Mouse (Mus musculus) stomach, embryonic 14.5 days (tissue): ENCODE measurements around the gene Gpatch4. TPM values are rescaled to one million over a fixed set of nuclear protein-coding genes. Genes with fewer than 3 reads are reported as not detected.

ENCODE experiments used
- ATAC-seq: fragments of 200-750 bp; cut with Nextera tagmentation; 2 replicates; pipeline ENCODE4 v1.8.0; 2017; ENCODE audit warnings: low read depth, moderate TSS enrichment; ENCODE audit not compliant: insufficient number of reproducible peaks, insufficient read depth, low FRiP score
- H3K27ac ChIP-seq: fragments of 300-500 bp; sonication (generic); 2 replicates; pipeline ENCODE4 v1.5.1; 2014; ENCODE audit warnings: mild to moderate bottlenecking, low read length, moderate library complexity, mixed read lengths
- H3K27me3 ChIP-seq: fragments of 300-500 bp; sonication (generic); 2 replicates; pipeline ENCODE4 v1.6.1; 2014; ENCODE audit warnings: low read length, control low read depth, mixed read lengths; ENCODE audit not compliant: control insufficient read depth, insufficient read depth
- H3K36me3 ChIP-seq: fragments of 300-500 bp; sonication (generic); 2 replicates; pipeline ENCODE4 v1.6.1; 2014; ENCODE audit warnings: mild to moderate bottlenecking, control low read depth, low read length, moderate library complexity, mixed read lengths; ENCODE audit not compliant: control insufficient read depth, insufficient read depth
- H3K4me1 ChIP-seq: fragments of 300-500 bp; sonication (generic); 2 replicates; pipeline ENCODE4 v1.6.1; 2014; ENCODE audit warnings: low read length, control low read depth, mixed read lengths; ENCODE audit not compliant: control insufficient read depth, insufficient read depth
- H3K4me2 ChIP-seq: fragments of 300-500 bp; sonication (generic); replicated peaks from 2 replicates; pipeline ENCODE4 v1.6.1; 2014; ENCODE audit warnings: low read depth, low read length, control low read depth
- H3K4me3 ChIP-seq: fragments of 300-500 bp; sonication (generic); 2 replicates; pipeline ENCODE4 v1.5.1; 2014; ENCODE audit warnings: low read depth, low read length, control low read depth
- H3K9ac ChIP-seq: fragments of 300-500 bp; sonication (generic); replicated peaks from 2 replicates; pipeline ENCODE4 v1.6.1; 2014; ENCODE audit warnings: low read depth, mild to moderate bottlenecking, control low read depth, low read length, moderate library complexity, mixed read lengths
- H3K9me3 ChIP-seq: fragments of 300-500 bp; sonication (generic); 2 replicates; pipeline ENCODE4 v1.6.1; 2016; ENCODE audit warnings: low read depth, low read length, control low read depth; ENCODE audit not compliant: control insufficient read depth
- WGBS: fragments of 180-500 bp; shearing (Covaris S2); extraction: QIAGEN DNeasy Blood & Tissue Kit; methylation state at CpG from one replicate; pipeline ENCODE4 v1.1.7; 2014; 5-methylcytosine and 5-hydroxymethylcytosine counted together
- polyA plus RNA-seq: library from polyadenylated mRNA; unstranded; fragments of >200 nt; fragmentation: Nextera tagmentation; extraction: Ambion mirVana; gene quantifications from 2 replicates; pipeline ENCODE4 v1.2.1, GENCODE M21; 2014

Gpatch4 gene
- polyA plus RNA-seq, 1 experiment from 2014 or later: 36.0 TPM

- H3K4me1 ChIP-seq: no peaks in the 10 kb centered on the region
These were observed 41.9 kb upstream of the Gpatch4 start for GRCm38 (mm10) chr3:88000816-88001595.

DNA sequence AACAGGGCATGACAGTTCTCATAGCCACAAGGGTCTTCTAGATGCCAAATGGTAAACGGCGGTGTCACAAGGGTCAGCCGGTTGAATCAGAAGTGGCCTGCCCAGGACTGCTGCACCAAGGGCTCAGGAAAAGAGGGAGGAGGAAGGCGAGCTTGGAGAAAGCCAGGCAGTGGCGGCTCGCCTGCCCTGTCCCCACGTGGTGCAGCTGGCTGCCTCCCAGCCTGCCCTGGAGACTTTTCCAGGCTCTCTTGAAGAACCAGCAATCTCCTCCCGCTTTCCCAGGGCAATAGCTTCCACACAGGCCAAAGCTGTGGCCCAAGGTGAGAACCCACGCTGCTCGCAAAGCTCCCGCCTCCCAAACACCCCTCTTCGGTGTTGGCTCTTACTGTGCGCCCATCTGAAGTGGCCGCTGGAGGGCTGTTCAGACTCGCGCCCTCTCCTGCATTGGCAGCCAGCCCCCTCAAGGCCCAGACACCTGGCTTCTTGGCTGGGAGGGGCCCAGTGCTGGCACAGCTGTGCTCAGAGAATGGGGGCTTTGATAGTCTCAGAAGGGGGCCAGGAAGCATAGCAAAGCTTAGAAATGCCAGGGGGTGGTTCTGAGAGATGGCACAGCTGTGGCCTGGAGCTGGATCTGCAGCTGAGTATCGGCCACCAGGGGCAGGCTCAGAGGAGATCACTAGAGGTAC is 40.5 kb upstream of the Gpatch4 start:
- ATAC-seq: no peak
- H3K9ac ChIP-seq: no peak overlapping the region
- no peak overlapping the region for H3K4me2 ChIP-seq
- no peaks in the 10 kb centered on the region for H3K36me3 ChIP-seq
- peaks cover 55% of the 10 kb centered on the region for H3K27me3 ChIP-seq
- H3K9me3 ChIP-seq: peaks cover 5% of the 10 kb centered on the region; the same call in 1 of the 2 replicates
- H3K4me3 ChIP-seq: no peak overlapping the region
- no peak overlapping the region for H3K27ac ChIP-seq
- H3K4me1 ChIP-seq: no peaks in the 10 kb centered on the region
- 4% methylated on average over 17 of the region's 17 CpGs for WGBS

More at GRCm38 (mm10) chr3:88000816-88001595, 41.9 kb upstream of the Gpatch4 start:
- H3K27me3 ChIP-seq: peaks cover 69% of the 10 kb centered on the region
- H3K9me3 ChIP-seq: peaks cover 2% of the 10 kb centered on the region; the same call in 1 of the 2 replicates
- H3K4me3 ChIP-seq: peak overlapping the region; percentile 32; the same call in 1 of the 2 replicates
- H3K27ac ChIP-seq: no peak overlapping the region
- no peak for ATAC-seq
- no peak overlapping the region for H3K9ac ChIP-seq
- H3K4me2 ChIP-seq: no peak overlapping the region
- WGBS: 14% methylated on average over 11 of the region's 11 CpGs
- H3K36me3 ChIP-seq: no peaks in the 10 kb centered on the region

DNA sequence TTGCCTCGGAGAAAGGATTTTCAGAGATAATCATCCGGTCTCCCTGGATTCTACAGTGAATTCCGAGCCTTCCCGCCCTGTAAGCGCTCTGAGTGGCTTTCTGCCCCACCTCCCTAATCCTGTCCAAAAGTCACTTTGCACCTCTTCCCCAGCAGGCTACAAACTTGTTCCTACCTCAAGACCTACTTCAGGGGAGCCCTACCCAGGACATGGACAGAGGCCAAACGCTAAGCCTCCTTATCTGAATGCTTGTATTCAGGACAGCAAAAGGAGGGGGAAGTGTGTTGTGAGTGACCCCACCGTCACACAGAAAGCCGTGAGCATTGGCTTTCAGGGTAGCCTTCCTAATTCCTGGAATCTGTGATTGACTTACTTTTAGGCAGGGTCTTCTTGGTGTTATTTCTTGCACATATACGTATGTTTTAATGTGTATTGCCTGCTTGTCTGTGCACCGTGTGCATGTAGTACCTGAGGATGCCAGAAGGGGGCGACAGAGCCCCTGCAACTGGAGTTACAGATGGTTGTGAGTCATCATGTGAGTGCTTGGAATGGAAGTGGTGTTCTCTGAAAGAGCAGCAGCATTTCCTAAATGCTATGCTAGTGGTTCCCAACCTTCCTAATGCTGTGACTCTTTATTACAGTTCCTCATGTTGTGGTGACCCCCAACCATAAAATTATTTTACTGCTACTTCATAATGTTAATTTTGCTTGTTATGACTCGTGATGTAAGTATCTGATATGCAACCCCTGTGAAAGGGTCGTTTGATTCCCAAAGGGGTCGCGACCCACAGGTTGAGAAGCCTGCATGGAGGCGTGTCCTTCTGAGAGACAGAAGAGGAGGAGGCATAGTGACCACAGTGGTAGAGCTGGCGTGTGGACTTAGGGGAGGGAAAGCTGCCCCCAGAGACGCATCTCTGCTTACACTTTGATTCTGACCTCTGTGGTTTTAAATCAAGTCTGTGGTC is 36.8 kb upstream of the Gpatch4 start:
- 69% methylated on average over 18 of the region's 18 CpGs for WGBS
- Histone ChIP-seq H3K4me3 (no peak overlapping the region), H3K9ac (no peak overlapping the region), H3K4me1 (no peaks in the 10 kb centered on the region), H3K4me2 (no peak overlapping the region), H3K27me3 (peaks cover 22% of the 10 kb centered on the region), H3K27ac (no peak overlapping the region), H3K9me3 (peaks cover 5% of the 10 kb centered on the region; the same call in 1 of the 2 replicates), H3K36me3 (no peaks in the 10 kb centered on the region)
- no peak for ATAC-seq

- no peak for ATAC-seq
- Histone ChIP-seq H3K9me3 (peaks cover 5% of the 10 kb centered on the region; the same call in 1 of the 2 replicates), H3K4me2 (no peak overlapping the region), H3K4me3 (no peak overlapping the region), H3K27ac (no peak overlapping the region), H3K27me3 (no peaks in the 10 kb centered on the region), H3K9ac (no peak overlapping the region), H3K36me3 (no peaks in the 10 kb centered on the region), H3K4me1 (no peaks in the 10 kb centered on the region)
- 8% methylated on average over 6 of the region's 6 CpGs for WGBS
These were observed 32.2 kb upstream of the Gpatch4 start for GRCm38 (mm10) chr3:88010634-88011265.

- 1% methylated on average over 66 of the region's 66 CpGs for whole genome bisulfite sequencing
- H3K4me2 ChIP-seq: peak overlapping the region; percentile 98
- peaks cover 44% of the 10 kb centered on the region for H3K27me3 ChIP-seq
- no peaks in the 10 kb centered on the region for H3K36me3 ChIP-seq
- peak; percentile 87 for ATAC-seq
- peak overlapping the region; percentile 48 for H3K4me3 ChIP-seq
- no peak overlapping the region for H3K27ac ChIP-seq
- no peaks in the 10 kb centered on the region for H3K9me3 ChIP-seq
- no peak overlapping the region for H3K9ac ChIP-seq
- H3K4me1 ChIP-seq: peaks cover 6% of the 10 kb centered on the region; the same call in 1 of the 2 replicates
These were observed 20.4 kb upstream of the Gpatch4 start for GRCm38 (mm10) chr3:88022322-88023191.

- Histone ChIP-seq H3K36me3 (no peaks in the 10 kb centered on the region), H3K27me3 (peaks cover 44% of the 10 kb centered on the region), H3K4me3 (peak overlapping the region; percentile 48), H3K27ac (no peak overlapping the region), H3K4me1 (peaks cover 6% of the 10 kb centered on the region; the same call in 1 of the 2 replicates), H3K9me3 (no peaks in the 10 kb centered on the region), H3K9ac (no peak overlapping the region), H3K4me2 (peak overlapping the region; percentile 98)
- peak; percentile 75; the same call in 1 of the 2 replicates for ATAC-seq
- 2% methylated on average over 81 of the region's 81 CpGs for WGBS
These were observed 19.5 kb upstream of the Gpatch4 start for GRCm38 (mm10) chr3:88023192-88024074.

- H3K4me2 ChIP-seq: no peak overlapping the region
- H3K4me1 ChIP-seq: peaks cover 6% of the 10 kb centered on the region
- WGBS: 57% methylated on average over 7 of the region's 7 CpGs
- no peaks in the 10 kb centered on the region for H3K36me3 ChIP-seq
- H3K27ac ChIP-seq: no peak overlapping the region
- no peak overlapping the region for H3K9ac ChIP-seq
- H3K4me3 ChIP-seq: no peak overlapping the region
- no peaks in the 10 kb centered on the region for H3K9me3 ChIP-seq
- ATAC-seq: no peak
- peaks cover 37% of the 10 kb centered on the region for H3K27me3 ChIP-seq
These were observed 16.1 kb upstream of the Gpatch4 start for GRCm38 (mm10) chr3:88026823-88027222.
